Mouse (Mus musculus): ENCODE data around the gene Gm49403.
A peak's percentile ranks its signal among the peaks of the same experiment; 100 is the strongest.

The Gm49403 gene

GRCm38 (mm10) chr19:8919684-8920072 is 35.9 kb downstream of the Gm49403 start:
- DNase-seq: no peak

GRCm38 (mm10) chr19:8920073-8920736 is 36.5 kb downstream of the Gm49403 start, which contains the start of gene B3gat3:
B3gat3 (plus strand) TSS chr19:8920374.
- DNase-seq: peak; percentile 91

- DNase-seq: no peak
Measured at GRCm38 (mm10) chr19:8920836-8921291, 37.1 kb downstream of the Gm49403 start.

- no peak for DNase-seq
Measured at GRCm38 (mm10) chr19:8921741-8922140, 38.0 kb downstream of the Gm49403 start.

GRCm38 (mm10) chr19:8926766-8927165 is 43.0 kb downstream of the Gm49403 start:
- no peak for DNase-seq

- DNase-seq: no peak
Measured at GRCm38 (mm10) chr19:8927891-8928525, 44.3 kb downstream of the Gm49403 start.

GRCm38 (mm10) chr19:8928689-8929223 is 45.0 kb downstream of the Gm49403 start:
- no peak for DNase-seq

- DNase-seq: peak; percentile 48
Measured at GRCm38 (mm10) chr19:8929224-8930088, 45.7 kb downstream of the Gm49403 start, which contains the start of the genes Rom1 and Eml3. Rom1 (minus strand) TSS chr19:8929356. Eml3 (plus strand) TSS chr19:8929552.

- no peak for DNase-seq
Measured at GRCm38 (mm10) chr19:8930117-8930516, 46.4 kb downstream of the Gm49403 start.

- DNase-seq: no peak
Measured at GRCm38 (mm10) chr19:8930771-8931170, 47.0 kb downstream of the Gm49403 start.

- no peak for DNase-seq
Measured at GRCm38 (mm10) chr19:8936736-8937135, 53.0 kb downstream of the Gm49403 start.

Measured in right cerebral cortex, postnatal 14 days (tissue).